Mouse (Mus musculus): Measurements from ENCODE around the gene Acnat1. TPM values are rescaled to one million over a fixed set of nuclear protein-coding genes. Genes with fewer than 3 reads are reported as not detected.

Acnat1 gene
- polyA plus RNA-seq, 1 experiment = 2.1 TPM

Other genes starting within 250 kb of the Acnat1 start
- gene Acnat2, start 65.8 kb downstream of the Acnat1 start, polyA plus RNA-seq (2011; ENCODE audit: insufficient read depth, insufficient read length, low replicate concordance, missing spikeins) = not detected in 2 replicates
- gene Baat, start 32.6 kb upstream of the Acnat1 start, polyA plus RNA-seq (2011; ENCODE audit: insufficient read depth, insufficient read length, low replicate concordance, missing spikeins) = 1.8 TPM in 1 of 2 replicates, not detected in the other
- gene Mrpl50, start 47.2 kb upstream of the Acnat1 start, polyA plus RNA-seq (2011; ENCODE audit: insufficient read depth, insufficient read length, low replicate concordance, missing spikeins) = 15.1 and 20.7 TPM in 2 replicates
- gene Zfp189, start 47.3 kb upstream of the Acnat1 start, polyA plus RNA-seq (2011; ENCODE audit: insufficient read depth, insufficient read length, low replicate concordance, missing spikeins) = 1.1 and 1.8 TPM in 2 replicates
- gene Aldob, start 75.6 kb upstream of the Acnat1 start, polyA plus RNA-seq (2011; ENCODE audit: insufficient read depth, insufficient read length, low replicate concordance, missing spikeins) = 10.4 and 46.9 TPM in 2 replicates
- gene Tmem246, start 124.0 kb upstream of the Acnat1 start, polyA plus RNA-seq (2011; ENCODE audit: insufficient read depth, insufficient read length, low replicate concordance, missing spikeins) = 0.54 and 1.3 TPM in 2 replicates
- gene Rnf20, start 158.1 kb upstream of the Acnat1 start, polyA plus RNA-seq (2011; ENCODE audit: insufficient read depth, insufficient read length, low replicate concordance, missing spikeins) = 41.5 and 45.7 TPM in 2 replicates
- not detected in 2 replicates for gene Ppp3r2, start 208.1 kb upstream of the Acnat1 start, polyA plus RNA-seq (2011; ENCODE audit: insufficient read depth, insufficient read length, low replicate concordance, missing spikeins)

All from bone marrow, adult 2 months (tissue).